8 mouse cellular contexts compared by ENCODE assay signal in genomic region chr9:106821050-106821617, GRCm38 (mm10). TPM values are rescaled to one million over a fixed set of nuclear protein-coding genes. Genes with fewer than 3 reads are reported as not detected.
DNase-seq lines count a peak whose midpoint lies in the region; ATAC-seq and TF ChIP-seq lines count a peak whose summit lies in the region.

No protein-coding gene starts in this region.

- DNase-seq in gastrocnemius, adult 2 months = no peak
- no peak for DNase-seq in gastrocnemius, postnatal 10 days
- peak; percentile 7 for DNase-seq in CH12.LX (ENCODE audit: extremely low read depth)
- no peak for DNase-seq in Muller cell, postnatal 12 days (ENCODE audit: inconsistent ontology term)

- H3K4me2 ChIP-seq in CH12.LX (ENCODE audit: insufficient read depth, low read depth, poor library complexity, severe bottlenecking) = peak overlapping the region; percentile 71
- peak overlapping the region; percentile 61 for H3K4me2 ChIP-seq in embryonic facial prominence, embryonic 13.5 days
- H3K4me2 ChIP-seq in intestine, embryonic 15.5 days (replicated peaks) = peak overlapping the region; percentile 50
- H3K4me2 ChIP-seq in midbrain, embryonic 12.5 days (replicated peaks) = peak overlapping the region; percentile 50

- no peak for TF ChIP-seq POLR2A in CH12.LX (IDR thresholded peaks at IDR 0.05; ENCODE audit: low read depth, low read length)

- dilution Hi-C loops in CH12.LX (cut with MboI; ENCODE audit: extremely low pct_ligation_motif_present, extremely low pct_unique_long_range_greater_than_20kb, low sequenced_read_pairs) = no loop called here

- TF ChIP-seq RAD21 in CH12.LX (IDR thresholded peaks at IDR 0.05; ENCODE audit: low read depth, low read length) = no peak

- no peak for ATAC-seq in embryonic facial prominence, embryonic 13.5 days (ENCODE audit: insufficient number of reproducible peaks, insufficient read depth, low FRiP score, low TSS enrichment, low read depth)
- ATAC-seq in intestine, embryonic 15.5 days = no peak
- ATAC-seq in midbrain, embryonic 12.5 days (ENCODE audit: low FRiP score, low read depth) = no peak
- no peak for ATAC-seq in megakaryocyte progenitor cell, adult 5-6 weeks (replicated peaks; ENCODE audit: poor library complexity)

- TF ChIP-seq EP300 in CH12.LX (IDR thresholded peaks at IDR 0.05; ENCODE audit: low read length) = peak; percentile 49; the same call in 1 of the 2 replicates

- peaks cover 0 to 4% of the 10 kb centered on the region in 2 experiments for H3K36me3 ChIP-seq in CH12.LX (replicated peaks in 1 of 2; ENCODE audit: control insufficient read depth in 1 of 2, insufficient read depth in 1 of 2, low read length in 1 of 2)
- no peaks in the 10 kb centered on the region for H3K36me3 ChIP-seq in embryonic facial prominence, embryonic 13.5 days
- no peaks in the 10 kb centered on the region for H3K36me3 ChIP-seq in intestine, embryonic 15.5 days
- H3K36me3 ChIP-seq in midbrain, embryonic 12.5 days = no peaks in the 10 kb centered on the region

- H3K79me2 ChIP-seq in CH12.LX (replicated peaks; ENCODE audit: control insufficient read depth, extremely low read depth, insufficient read depth, poor library complexity, severe bottlenecking) = peaks cover 31% of the 10 kb centered on the region

- intact Hi-C loops in gastrocnemius, adult 2 months (cut with DNase I) = loop anchor here (5.0 to 10.0 kb wide), 2 partner anchors 66 to 464 kb away; partner anchors contain the start of genes Mapkapk3 and Rbm15b

- H3K9me3 ChIP-seq in CH12.LX (replicated peaks; ENCODE audit: low read length) = no peaks in the 10 kb centered on the region
- no peaks in the 10 kb centered on the region for H3K9me3 ChIP-seq in embryonic facial prominence, embryonic 13.5 days
- H3K9me3 ChIP-seq in intestine, embryonic 15.5 days = no peaks in the 10 kb centered on the region
- no peaks in the 10 kb centered on the region for H3K9me3 ChIP-seq in midbrain, embryonic 12.5 days

- in situ Hi-C loops in CH12.LX (cut with MboI; ENCODE audit: low pct_ligation_motif_present, low pct_unique_long_range_greater_than_20kb, low sequenced_read_pairs) = no loop called here

- peak overlapping the region; percentile 83 for H3K9ac ChIP-seq in CH12.LX (ENCODE audit: insufficient read depth, low read depth)
- H3K9ac ChIP-seq in embryonic facial prominence, embryonic 13.5 days = peak overlapping the region; percentile 71
- no peak overlapping the region; the same call in 1 of the 2 replicates for H3K9ac ChIP-seq in intestine, embryonic 15.5 days
- 0 out of 2 replicates have a peak overlapping the region, but pooled peaks have one; percentile 32 for H3K9ac ChIP-seq in midbrain, embryonic 12.5 days (replicated peaks)

- H3K4me1 ChIP-seq in CH12.LX (ENCODE audit: control insufficient read depth in 1 of 2, insufficient read depth in 2 of 2) = peaks cover 0 to 11% of the 10 kb centered on the region in 2 experiments; a peak in 2 of 4 replicates
- H3K4me1 ChIP-seq in embryonic facial prominence, embryonic 13.5 days = peaks cover 4% of the 10 kb centered on the region; the same call in 1 of the 2 replicates
- no peaks in the 10 kb centered on the region for H3K4me1 ChIP-seq in intestine, embryonic 15.5 days (replicated peaks)
- 0 out of 2 replicates have a peak, but pooled peaks cover 5% of the 10 kb centered on the region for H3K4me1 ChIP-seq in midbrain, embryonic 12.5 days

- H3K4me3 ChIP-seq in gastrocnemius, adult 2 months = peak overlapping the region; percentile 82
- peak overlapping the region; percentile 56 to 94 (median 76) for H3K4me3 ChIP-seq in CH12.LX (replicated peaks in 1 of 3; ENCODE audit: low read depth in 2 of 3, low read length in 2 of 3, poor library complexity in 1 of 3)
- H3K4me3 ChIP-seq in embryonic facial prominence, embryonic 13.5 days = peak overlapping the region; percentile 91
- H3K4me3 ChIP-seq in intestine, embryonic 15.5 days (replicated peaks) = peak overlapping the region; percentile 99
- peak overlapping the region; percentile 91 for H3K4me3 ChIP-seq in midbrain, embryonic 12.5 days

- no peak for TF ChIP-seq CTCF in gastrocnemius, adult 2 months (IDR thresholded peaks at IDR 0.05)
- no peak for TF ChIP-seq CTCF in CH12.LX (conservative IDR thresholded peaks at IDR 0.05 in 1 of 2, IDR thresholded peaks at IDR 0.05 in 1 of 2; ENCODE audit: low read depth in 2 of 2, low read length in 2 of 2)

- peak overlapping the region; percentile 86 for H3K27ac ChIP-seq in gastrocnemius, adult 2 months
- H3K27ac ChIP-seq in CH12.LX (ENCODE audit: insufficient read depth, low read depth) = no peak overlapping the region
- no peak overlapping the region for H3K27ac ChIP-seq in embryonic facial prominence, embryonic 13.5 days
- no peak overlapping the region for H3K27ac ChIP-seq in intestine, embryonic 15.5 days
- H3K27ac ChIP-seq in midbrain, embryonic 12.5 days (replicated peaks) = no peak overlapping the region

- WGBS in embryonic facial prominence, embryonic 13.5 days = 51% methylated on average over 15 of the region's 15 CpGs
- WGBS in intestine, embryonic 15.5 days = 46% methylated on average over 15 of the region's 15 CpGs
- 57% methylated on average over 15 of the region's 15 CpGs for WGBS in midbrain, embryonic 12.5 days

- no peaks in the 10 kb centered on the region for H3K27me3 ChIP-seq in CH12.LX (replicated peaks)
- no peaks in the 10 kb centered on the region for H3K27me3 ChIP-seq in embryonic facial prominence, embryonic 13.5 days
- no peaks in the 10 kb centered on the region for H3K27me3 ChIP-seq in intestine, embryonic 15.5 days (replicated peaks)
- no peaks in the 10 kb centered on the region for H3K27me3 ChIP-seq in midbrain, embryonic 12.5 days

TF ChIP-seq in CH12.LX, 34 proteins besides CTCF, POLR2A, EP300 and RAD21:
- no peak for TF ChIP-seq CHD2 (IDR thresholded peaks at IDR 0.05; ENCODE audit: low read length)
- TF ChIP-seq ELF1 (IDR thresholded peaks at IDR 0.05; ENCODE audit: low read depth, low read length) = no peak
- peak; percentile 57 for TF ChIP-seq NELFE (IDR thresholded peaks at IDR 0.05; ENCODE audit: low read depth, low read length)
- TF ChIP-seq ZKSCAN1 (IDR thresholded peaks at IDR 0.05; ENCODE audit: borderline replicate concordance, low read depth, low read length) = no peak
- no peak for TF ChIP-seq GABPA (IDR thresholded peaks at IDR 0.05; ENCODE audit: insufficient replicate concordance, low read depth, low read length)
- peak; percentile 17; the same call in 1 of the 2 replicates for TF ChIP-seq JUND (conservative IDR thresholded peaks at IDR 0.05; ENCODE audit: low read depth, low read length)
- TF ChIP-seq MAZ (IDR thresholded peaks at IDR 0.05; ENCODE audit: low read depth, low read length) = 0 out of 2 replicates have a peak, but pooled peaks have one; percentile 4
- peak; percentile 93 for TF ChIP-seq CHD1 (IDR thresholded peaks at IDR 0.05; ENCODE audit: low read depth, low read length)
- TF ChIP-seq ZMIZ1 (IDR thresholded peaks at IDR 0.05; ENCODE audit: low read depth, low read length) = 0 out of 2 replicates have a peak, but pooled peaks have one; percentile 34
- peak; percentile 36; the same call in 1 of the 2 replicates for TF ChIP-seq MAFK (IDR thresholded peaks at IDR 0.05; ENCODE audit: insufficient replicate concordance, low read length)
- no peak for TF ChIP-seq BHLHE40 (IDR thresholded peaks at IDR 0.05; ENCODE audit: low read depth, low read length)
- TF ChIP-seq SMC3 (IDR thresholded peaks at IDR 0.05; ENCODE audit: low read depth, low read length) = no peak
- peak; percentile 16; the same call in 1 of the 2 replicates for TF ChIP-seq MXI1 (IDR thresholded peaks at IDR 0.05; ENCODE audit: low read depth, low read length)
- TF ChIP-seq ETS1 (conservative IDR thresholded peaks at IDR 0.05; ENCODE audit: low read depth, low read length) = peak; percentile 18; the same call in 1 of the 2 replicates
- TF ChIP-seq MAX (IDR thresholded peaks at IDR 0.05; ENCODE audit: low read length) = 0 out of 2 replicates have a peak, but pooled peaks have one; percentile 47
- TF ChIP-seq SIN3A (IDR thresholded peaks at IDR 0.05; ENCODE audit: low read length) = peak; percentile 81
- TF ChIP-seq RCOR1 (conservative IDR thresholded peaks at IDR 0.05; ENCODE audit: low read depth, low read length) = peak; percentile 62; the same call in 1 of the 2 replicates
- TF ChIP-seq USF1 (IDR thresholded peaks at IDR 0.05; ENCODE audit: low read depth, low read length) = no peak
- TF ChIP-seq MYC (IDR thresholded peaks at IDR 0.05; ENCODE audit: low read depth, low read length) = 0 out of 2 replicates have a peak, but pooled peaks have one; percentile 35
- no peak for TF ChIP-seq ZC3H11A (IDR thresholded peaks at IDR 0.05; ENCODE audit: low read depth, low read length)

RNA-seq across cellular contexts. Expression of gene Dcaf1, which starts 0.5 kb away (rescaled TPM):
- 10 to 100 TPM; 18.4 to 19.5 TPM for total RNA-seq in gastrocnemius, adult 2 months (2021)
- total RNA-seq in gastrocnemius, postnatal 10 days (2021) = 10 to 100 TPM; 14.8 to 20.6 TPM
- 43.9 and 48.5 TPM in 2 replicates for total RNA-seq in CH12.LX (2012; rRNA removed)
- 40.9 and 44.9 TPM in 2 replicates for total RNA-seq in CH12.LX (2014; rRNA removed)
- 36.1 and 42.9 TPM in 2 replicates for polyA plus RNA-seq in CH12.LX (2012; ENCODE audit: insufficient read length, low read depth)
- 21.5 and 26.7 TPM in 2 replicates for polyA plus RNA-seq in embryonic facial prominence, embryonic 13.5 days (2015; fragmentation: Nextera tagmentation; extraction: Ambion mirVana)
- 19.6 and 20.4 TPM in 2 replicates for polyA plus RNA-seq in intestine, embryonic 15.5 days (2015; fragmentation: Nextera tagmentation; extraction: Ambion mirVana)
- polyA plus RNA-seq in midbrain, embryonic 12.5 days (2016; fragmentation: Nextera tagmentation; extraction: Ambion mirVana) = 26.8 and 35.3 TPM in 2 replicates
- 67.7 and 74.1 TPM in 2 replicates for total RNA-seq in megakaryocyte progenitor cell, adult 5-6 weeks (2015)
- 38.1 and 50.1 TPM in 2 replicates for total RNA-seq in megakaryocyte progenitor cell, adult 5-6 weeks (2017)

RNA-seq across cellular contexts. Expression of gene Rad54l2, which starts 32.1 kb away (rescaled TPM):
- total RNA-seq in gastrocnemius, adult 2 months (2021) = 1 to 10 TPM; 6.4 to 6.9 TPM
- total RNA-seq in gastrocnemius, postnatal 10 days (2021) = 10 to 100 TPM in 1 of 2 experiments, 1 to 10 TPM in 1; 8.5 to 11.5 TPM
- total RNA-seq in CH12.LX (2012; rRNA removed) (11.5 and 11.6 TPM in 2 replicates), CH12.LX (2014; rRNA removed) (7.1 and 7.2 TPM in 2 replicates)
- 13.3 and 16.5 TPM in 2 replicates for polyA plus RNA-seq in CH12.LX (2012; ENCODE audit: insufficient read length, low read depth)
- polyA plus RNA-seq in embryonic facial prominence, embryonic 13.5 days (2015; fragmentation: Nextera tagmentation; extraction: Ambion mirVana) = 8.5 and 9.6 TPM in 2 replicates
- 4.7 and 5.0 TPM in 2 replicates for polyA plus RNA-seq in intestine, embryonic 15.5 days (2015; fragmentation: Nextera tagmentation; extraction: Ambion mirVana)
- 10.4 and 11.4 TPM in 2 replicates for polyA plus RNA-seq in midbrain, embryonic 12.5 days (2016; fragmentation: Nextera tagmentation; extraction: Ambion mirVana)
- total RNA-seq in megakaryocyte progenitor cell, adult 5-6 weeks (2015) = 11.4 and 12.8 TPM in 2 replicates
- total RNA-seq in megakaryocyte progenitor cell, adult 5-6 weeks (2017) = 11.0 and 19.8 TPM in 2 replicates
